Mouse (Mus musculus): ENCODE measurements around the gene Hao1.

Hao1 gene

DNA sequence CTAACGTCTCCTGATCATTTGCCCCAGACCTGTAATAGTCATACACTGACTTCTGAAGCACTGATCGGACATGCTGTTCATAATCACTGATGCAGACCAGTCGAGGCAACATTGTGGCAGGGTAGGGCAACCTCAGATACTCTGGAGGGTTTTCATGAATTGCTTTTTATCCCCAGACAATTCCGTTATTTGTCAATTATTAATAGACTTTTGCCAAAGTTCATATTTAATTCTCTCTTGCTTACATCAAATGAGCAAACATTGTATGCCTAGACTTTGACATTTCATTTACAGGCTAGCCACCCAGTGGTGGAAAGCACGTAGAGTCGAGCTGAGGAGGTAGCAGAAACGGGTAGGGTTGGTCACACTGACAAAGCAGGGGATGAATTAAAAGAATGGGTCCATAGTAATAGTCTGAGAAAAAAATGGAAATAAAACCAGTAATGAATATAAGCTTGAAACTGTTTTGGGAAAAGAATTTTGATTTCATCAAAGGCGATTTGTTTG, at the start of gene Hao1:
Gene Hao1 (minus strand): TSS at position 148 of the 507 bp plus-strand sequence.
- in situ Hi-C loops (cut with MboI, MseI) = loop anchor here (5.0 kb wide), 3 partner anchors 123 to 778 kb away; no protein-coding TSS in a partner anchor

DNA sequence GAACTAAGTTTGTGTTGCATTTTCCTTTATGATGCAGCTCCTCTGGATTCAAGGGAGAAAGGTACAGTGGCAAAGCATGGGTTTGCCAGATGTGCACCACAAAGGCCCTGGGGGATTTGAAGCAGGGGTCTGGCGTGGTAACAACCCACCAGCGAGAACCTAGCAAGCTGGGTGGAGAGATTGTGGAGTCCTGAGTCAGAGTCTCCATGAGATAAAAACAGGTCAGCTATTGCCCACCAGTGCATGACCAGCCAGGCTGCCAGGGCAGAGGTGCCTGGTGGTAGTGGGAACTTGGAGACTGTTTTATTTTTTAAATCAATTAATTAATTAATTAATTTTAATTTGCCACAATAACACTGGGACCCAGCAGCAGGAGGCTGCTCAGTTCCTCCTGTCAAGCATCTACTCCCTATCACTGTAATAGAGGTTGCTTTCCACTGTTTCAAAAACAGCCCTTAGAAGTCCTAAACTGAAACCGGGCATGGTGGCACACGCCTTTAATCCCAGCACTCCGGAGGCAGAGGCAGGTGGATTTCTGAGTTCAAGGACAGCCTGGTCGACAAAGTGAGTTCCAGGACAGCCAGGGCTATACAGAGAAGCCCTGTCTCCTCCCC, 37.0 kb upstream of the Hao1 start:
- in situ Hi-C loops (cut with MboI, MseI) = loop anchor here in 1 of 2 experiments (25.0 kb wide), 1 partner anchor 1679 kb away; no protein-coding TSS in a partner anchor

DNA sequence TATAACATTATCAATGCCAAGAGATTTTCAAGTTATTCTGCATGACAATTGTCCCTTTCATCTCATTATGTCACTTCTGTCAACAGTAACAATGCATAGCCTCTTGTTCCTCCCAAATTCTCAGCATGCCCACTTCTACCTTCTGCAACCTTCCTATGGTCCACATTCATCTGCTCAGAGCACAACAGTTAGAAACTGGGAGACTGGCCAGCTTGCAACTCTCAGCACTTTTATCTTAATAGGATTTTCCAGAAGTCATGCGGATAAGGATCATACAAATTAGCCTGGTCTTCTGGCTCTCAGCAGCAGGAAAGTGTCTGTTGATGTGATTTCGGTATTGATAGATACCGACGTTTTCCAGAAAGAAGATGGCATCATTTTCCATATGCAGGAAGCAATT, 31.1 kb upstream of the Hao1 start:
- in situ Hi-C loops (cut with MboI, MseI) = loop anchor here in 1 of 2 experiments (25.0 kb wide), 1 partner anchor 1673 kb away; no protein-coding TSS in a partner anchor

DNA sequence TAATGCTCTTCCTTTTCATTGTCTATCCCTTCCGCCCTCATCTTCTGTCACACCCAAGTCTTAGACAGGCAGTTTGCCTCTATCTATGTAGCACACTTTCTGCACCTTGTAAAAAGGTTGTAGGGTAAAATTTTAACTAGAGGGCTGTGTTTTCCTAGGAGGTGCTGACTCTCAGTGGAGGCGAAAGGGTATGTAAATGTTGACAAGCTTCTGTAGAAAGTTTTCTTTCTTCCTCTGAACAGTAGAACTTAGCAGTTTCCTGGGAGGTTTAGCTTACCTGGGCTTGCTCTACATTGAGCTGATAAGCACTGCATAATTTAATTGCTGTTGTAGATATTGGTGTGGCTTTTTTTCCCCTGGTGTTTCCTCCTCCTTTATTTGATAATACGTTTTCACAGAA, 5.3 kb upstream of the Hao1 start:
- in situ Hi-C loops (cut with MboI, MseI) = no loop called here

DNA sequence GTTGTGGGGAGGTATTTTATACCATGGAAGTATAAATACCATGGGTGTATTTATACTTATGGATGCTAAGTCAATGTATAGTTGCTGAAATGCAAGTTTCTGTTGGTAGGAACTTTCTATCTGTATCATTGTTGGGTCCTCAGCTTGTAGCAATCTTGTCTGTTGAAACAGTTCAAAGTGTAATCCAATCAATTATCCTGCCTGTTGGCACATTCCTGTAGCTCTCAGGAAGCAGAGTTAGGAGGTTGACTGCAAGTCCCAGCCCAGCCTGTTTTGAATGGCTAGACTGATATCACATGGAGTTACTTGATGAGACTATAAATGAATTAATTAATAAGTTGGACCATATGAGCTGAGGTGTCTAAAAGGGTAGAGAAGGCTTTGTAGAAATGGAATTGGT, 1.8 kb downstream of the Hao1 start:
- in situ Hi-C loops (cut with MboI, MseI) = loop anchor here (5.0 kb wide), 3 partner anchors 125 to 780 kb away; no protein-coding TSS in a partner anchor

DNA sequence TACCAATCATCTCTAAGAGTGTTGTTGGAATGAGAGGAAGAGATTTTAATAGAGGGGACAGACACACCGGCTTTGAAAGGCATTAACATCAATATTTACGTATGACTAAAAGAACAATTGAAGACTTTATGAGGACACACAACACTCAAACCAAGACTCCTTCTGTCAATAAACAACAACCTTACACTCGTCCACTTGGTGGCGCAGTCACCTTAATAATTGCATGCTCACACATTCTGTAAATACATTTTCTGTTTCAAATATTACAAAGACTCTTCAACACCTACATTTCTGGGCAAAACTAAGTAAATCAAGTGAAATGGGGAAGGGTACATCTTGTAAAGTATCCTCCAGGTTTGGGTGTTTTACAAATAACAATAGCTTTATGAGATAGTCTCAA, 4.4 kb downstream of the Hao1 start:
- in situ Hi-C loops (cut with MboI, MseI) = loop anchor here (5.0 kb wide), 3 partner anchors 128 to 783 kb away; no protein-coding TSS in a partner anchor

DNA sequence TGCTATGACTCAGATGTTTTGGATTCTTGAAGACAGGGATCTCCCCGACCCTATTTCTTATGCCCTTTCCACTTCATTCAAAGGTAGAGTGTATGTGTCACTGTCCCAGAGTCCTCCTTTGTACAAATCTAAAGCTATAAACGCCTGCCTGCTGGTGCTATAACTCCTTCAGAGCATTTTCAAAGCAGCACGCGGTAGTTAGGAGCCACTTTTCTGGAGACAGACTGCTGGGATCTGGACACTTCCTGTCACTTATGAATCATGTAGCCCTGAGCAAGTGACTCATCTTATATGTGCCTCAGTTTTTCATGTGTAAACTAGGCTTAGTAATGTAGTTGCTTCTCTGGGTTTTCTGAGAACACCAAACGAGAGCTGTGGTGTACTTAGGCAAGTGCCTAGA, 9.1 kb downstream of the Hao1 start:
- in situ Hi-C loops (cut with MboI, MseI) = no loop called here

DNA sequence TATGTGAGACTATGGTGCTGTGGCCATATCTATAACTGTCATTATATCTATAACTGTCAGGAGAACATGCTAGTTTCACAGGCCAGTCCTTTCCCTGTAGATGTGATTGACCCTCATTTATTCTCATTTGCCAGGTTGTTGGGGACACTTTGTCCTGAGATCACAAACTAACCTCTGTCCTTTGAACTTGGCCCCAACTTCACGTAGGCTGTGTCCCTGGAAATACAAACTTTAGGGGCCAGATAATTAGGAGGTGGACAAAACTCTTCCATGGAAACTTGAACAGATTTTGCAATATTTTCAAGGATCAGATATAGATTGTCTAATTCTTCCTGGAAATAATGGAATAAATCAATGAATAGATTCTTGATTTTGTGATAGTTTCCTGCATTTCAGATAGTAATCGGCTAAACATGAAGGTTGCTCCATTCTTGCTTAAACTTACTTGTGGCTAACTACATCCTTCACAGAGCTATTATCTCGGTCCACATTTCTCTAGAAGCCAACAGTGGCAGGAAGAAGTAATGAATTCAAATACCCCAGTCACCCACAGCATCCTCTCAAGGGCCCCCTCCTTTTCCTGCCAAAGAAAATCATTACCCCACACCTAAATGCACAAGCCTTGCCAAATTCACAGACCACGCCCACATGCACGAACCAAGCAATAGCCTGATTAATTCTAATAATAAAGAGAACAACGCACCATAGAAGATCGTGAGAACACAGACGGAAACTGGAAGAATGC, 9.7 kb downstream of the Hao1 start:
- in situ Hi-C loops (cut with MboI, MseI) = no loop called here

DNA sequence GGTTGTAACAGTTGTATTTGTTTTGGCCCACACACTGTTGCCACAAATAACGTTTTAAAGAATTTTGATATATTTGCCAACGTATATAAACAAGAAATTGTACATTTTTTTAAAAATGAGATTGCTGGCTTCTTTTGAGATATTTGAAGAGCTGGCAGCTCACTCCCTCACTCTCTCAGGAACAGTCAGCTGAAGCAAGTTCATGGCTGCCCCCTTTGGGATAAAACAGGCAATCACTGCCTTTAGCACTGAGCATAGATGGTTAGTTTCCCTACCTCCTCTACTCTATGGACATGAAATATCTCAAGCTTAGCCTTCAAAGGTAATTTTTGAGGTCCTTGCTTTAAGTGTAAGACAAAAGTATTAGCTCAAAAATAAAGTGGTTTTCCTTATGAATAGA, 10.7 kb downstream of the Hao1 start:
- in situ Hi-C loops (cut with MboI, MseI) = no loop called here

DNA sequence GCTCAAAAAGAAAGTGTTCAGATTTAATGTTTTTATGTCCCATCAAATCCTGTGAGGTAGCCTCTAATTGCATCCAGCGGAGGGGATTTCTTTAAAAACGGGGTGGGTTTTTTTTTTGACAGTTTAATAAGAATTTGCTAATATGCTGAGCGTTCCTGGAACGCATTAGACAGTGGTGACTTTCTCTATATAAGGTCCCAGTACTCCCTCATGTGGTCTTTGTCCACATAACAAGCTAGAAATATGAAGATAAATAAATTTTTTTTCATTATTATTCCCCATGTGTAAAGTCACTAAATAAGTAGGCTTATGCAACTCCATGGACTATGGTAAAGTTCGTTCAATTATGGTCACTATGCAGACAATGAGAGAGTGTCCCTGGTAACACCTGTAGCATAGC, 13.1 kb downstream of the Hao1 start:
- in situ Hi-C loops (cut with MboI, MseI) = no loop called here

DNA sequence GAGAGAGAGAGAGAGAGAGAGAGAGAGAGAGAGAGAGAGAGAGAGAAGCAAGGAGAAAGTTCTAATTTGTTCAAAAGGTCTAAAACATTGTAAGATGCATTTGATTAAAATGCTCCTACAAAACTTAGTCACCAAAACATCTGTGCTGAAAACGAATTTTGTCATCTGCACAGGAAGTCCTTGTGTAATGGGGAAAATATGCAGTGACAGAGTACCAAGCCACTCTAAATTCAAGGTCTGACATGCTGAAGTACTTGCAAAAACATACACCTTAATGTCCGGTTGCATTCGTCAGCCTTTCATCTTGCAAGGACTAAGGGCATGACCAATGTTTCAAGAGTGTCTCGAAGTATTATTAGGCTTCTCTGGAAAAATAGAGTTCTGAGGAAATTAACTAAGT, 15.7 kb downstream of the Hao1 start:
- in situ Hi-C loops (cut with MboI, MseI) = no loop called here

DNA sequence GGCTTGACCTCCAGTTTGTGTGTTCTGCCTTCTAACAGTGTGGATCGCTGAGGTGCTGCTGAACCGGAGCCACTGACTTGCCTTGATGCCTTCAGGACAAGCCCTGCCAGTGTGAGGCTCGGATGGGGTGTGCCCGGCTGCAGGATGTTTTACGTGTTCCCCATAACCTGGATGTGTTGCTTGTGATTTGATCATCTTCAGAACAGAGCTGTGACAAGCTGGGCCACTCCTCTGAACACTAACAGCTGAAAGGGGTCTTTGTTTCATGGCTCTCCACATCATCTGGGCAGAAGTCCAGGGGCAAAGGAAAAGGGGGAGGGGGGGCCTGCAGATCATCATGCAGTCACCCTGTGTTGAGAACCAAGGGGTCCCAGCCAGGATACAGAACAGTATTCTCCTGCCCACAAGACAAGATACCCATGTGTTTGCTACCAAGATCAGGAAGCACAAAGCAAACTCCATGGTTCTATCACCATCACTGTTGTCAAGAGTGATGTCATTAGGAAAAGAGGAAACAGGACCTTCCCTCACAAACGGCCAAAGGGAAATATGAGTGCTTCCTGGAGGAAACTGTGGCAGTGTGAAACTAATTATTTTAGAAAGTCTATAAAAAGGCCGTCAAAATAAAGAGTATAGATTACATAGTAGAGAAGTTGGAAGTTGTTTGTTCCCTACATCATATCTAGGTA, 25.9 kb downstream of the Hao1 start:
- in situ Hi-C loops (cut with MboI, MseI) = no loop called here

DNA sequence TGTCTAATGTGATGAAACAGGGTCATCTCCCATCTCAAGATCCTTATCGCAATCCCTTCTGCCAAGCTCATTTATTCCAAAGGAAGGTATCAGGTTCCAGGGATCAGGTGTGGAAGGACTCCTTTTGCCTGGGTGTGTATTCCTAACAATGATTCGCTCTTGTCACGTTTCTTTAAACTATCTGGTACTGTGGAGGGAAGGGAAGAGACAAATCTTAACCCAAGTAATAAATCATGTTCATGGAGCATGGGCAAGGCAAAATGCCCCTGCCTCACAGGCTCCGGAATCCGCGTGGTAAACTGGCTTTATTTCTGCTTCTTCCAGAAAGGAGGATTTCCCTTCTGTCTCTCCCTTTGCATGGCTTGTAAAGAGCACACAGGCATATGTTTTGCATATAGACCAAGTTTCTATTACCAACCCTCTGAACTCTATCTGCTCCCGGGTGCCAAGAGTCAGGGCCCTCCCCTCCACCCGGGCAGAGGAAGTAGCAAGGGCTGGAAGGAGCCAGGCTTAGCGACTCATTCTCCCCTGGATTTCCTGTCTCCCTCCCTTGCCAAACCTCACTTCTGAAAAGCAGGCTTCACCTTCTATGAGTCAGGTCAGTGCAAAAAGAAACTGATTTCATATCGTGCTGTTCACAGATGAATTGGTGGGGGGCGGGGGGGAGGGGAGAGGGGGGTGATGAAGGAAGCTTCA, 26.6 kb downstream of the Hao1 start:
- in situ Hi-C loops (cut with MboI, MseI) = no loop called here

DNA sequence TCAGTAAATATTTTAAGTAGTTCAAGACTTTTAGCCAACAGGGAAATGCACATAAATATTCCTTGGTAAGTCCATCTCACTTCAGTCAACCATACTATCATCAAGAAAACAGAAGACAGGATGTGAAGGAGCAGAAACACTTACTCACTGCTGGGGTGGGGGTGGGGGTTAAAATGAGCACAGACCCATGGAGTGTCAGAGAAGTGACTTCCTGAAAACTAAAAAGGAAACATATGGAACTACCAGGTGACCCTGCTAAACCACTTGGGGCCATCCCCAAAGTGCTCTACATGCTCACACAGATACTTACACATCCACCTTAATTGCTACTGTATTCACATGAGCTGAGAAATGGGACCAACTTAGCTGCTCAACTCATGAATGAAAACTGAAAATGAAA, 36.1 kb downstream of the Hao1 start:
- in situ Hi-C loops (cut with MboI, MseI) = no loop called here

DNA sequence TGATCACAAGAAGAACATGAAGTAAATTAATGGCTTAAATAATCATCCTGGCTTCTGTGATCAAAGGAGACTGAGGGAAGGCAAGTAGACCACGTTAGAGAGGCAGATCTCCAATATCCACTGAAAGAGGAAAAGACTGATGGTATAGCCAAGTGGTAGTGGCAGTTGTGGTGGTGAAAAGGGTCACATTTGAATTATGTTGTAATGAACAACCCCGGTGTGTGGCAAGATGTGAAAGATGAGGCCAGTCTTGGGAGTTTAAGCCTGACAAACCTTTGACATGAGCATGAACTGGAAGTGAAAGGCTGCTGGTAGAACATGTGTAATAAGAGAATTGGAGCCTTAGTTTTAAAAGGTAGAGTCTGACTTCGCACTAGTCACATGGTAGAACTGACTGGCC, 54.4 kb downstream of the Hao1 start:
- in situ Hi-C loops (cut with MboI, MseI) = loop anchor here in 1 of 2 experiments (10.0 kb wide), 1 partner anchor 1725 kb away; no protein-coding TSS in a partner anchor

DNA sequence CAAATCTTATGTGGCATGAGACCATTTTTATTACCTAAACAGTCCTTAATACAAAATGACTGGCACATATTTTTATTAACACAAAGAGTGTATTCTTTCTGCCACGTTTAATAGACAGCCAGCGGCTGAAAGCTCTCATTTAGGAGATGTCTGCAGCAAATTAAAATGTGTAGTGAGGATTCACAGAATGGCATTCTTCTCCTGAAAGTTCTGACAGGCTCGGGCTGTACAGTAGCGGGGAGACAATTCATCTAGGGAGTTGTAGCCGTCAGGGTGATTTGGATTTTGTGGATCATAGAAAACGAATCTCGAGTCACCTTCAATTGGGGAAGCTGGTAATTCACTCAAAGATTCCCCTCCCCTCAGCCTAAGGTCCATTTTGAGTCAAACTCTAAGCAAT, 55.7 kb downstream of the Hao1 start:
- in situ Hi-C loops (cut with MboI, MseI) = loop anchor here in 1 of 2 experiments (10.0 kb wide), 1 partner anchor 1726 kb away; no protein-coding TSS in a partner anchor

DNA sequence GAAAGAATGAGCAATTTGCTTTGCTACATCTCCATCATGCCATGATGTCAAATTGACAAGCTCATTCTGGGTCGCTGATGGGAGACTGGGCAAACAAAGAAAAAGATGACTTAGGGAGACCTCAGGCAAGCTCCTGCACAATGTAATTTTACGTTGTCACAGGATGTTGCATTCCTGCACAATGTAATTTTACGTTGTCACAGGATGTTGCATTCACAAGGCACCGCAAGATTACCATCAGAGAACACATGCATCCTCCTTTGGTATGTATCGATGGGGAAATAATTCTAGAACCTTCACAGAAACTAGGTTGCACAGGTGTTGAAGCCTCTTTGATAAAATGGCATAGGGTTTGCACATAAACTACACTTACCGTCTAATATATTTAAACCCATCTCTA, 65.5 kb downstream of the Hao1 start:
- in situ Hi-C loops (cut with MboI, MseI) = no loop called here

DNA sequence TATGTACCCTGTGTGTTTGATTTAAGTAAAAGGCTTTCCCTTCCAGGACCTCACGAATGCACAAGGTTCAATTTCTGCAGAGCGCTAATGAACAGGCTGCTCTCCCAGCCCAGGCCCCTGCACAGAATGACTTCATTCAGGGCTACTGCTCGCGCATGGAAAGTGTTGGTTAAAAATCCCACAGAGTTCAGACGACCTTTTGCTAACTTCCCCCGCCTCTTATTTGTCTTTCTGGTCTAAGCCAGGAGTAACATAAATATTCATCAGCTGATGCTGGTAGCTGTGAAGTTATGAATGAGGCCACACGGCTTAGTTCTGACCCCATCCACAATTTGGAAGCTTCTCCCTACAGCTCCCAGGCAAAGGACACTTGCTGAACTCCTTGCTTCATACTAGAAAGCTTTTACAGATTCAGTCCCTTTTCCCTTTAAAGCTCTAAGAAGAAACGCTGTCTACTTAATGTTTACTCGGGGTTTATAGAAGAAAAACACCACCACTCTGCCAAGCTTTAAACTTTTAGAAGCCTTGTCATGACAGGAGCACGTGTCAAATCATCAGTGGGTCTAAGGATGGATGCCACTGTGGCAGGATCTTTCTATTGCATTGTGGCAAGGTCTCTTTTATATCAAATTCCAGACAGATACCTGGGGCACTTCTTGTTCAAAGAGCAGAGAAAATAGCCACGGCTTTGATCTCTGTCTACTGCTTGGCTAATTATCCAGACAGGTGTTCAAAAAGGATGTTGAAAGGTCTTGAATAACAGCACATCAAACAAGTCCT, 67.9 kb downstream of the Hao1 start:
- in situ Hi-C loops (cut with MboI, MseI) = no loop called here

DNA sequence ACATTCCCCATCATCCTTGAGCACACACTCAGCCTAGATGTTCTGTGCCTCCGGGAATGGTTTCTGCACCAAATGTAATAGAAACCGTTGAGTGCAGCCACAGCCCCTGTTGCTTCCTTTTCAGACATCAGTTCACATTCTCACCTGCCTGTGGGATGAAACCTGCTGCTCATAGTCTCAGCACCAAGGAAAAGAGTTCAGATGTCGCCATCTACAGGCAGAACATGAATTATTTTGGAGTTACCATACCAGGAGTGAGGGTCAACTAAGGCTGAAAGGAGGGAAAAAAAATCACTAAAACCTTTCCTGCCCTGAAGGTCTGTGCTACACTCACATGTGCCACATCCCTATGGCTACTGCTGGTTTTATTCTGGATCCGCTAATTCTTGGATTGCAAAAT, 71.5 kb downstream of the Hao1 start:
- in situ Hi-C loops (cut with MboI, MseI) = loop anchor here in 1 of 2 experiments (5.0 kb wide), 2 partner anchors 690 to 935 kb away; no protein-coding TSS in a partner anchor

DNA sequence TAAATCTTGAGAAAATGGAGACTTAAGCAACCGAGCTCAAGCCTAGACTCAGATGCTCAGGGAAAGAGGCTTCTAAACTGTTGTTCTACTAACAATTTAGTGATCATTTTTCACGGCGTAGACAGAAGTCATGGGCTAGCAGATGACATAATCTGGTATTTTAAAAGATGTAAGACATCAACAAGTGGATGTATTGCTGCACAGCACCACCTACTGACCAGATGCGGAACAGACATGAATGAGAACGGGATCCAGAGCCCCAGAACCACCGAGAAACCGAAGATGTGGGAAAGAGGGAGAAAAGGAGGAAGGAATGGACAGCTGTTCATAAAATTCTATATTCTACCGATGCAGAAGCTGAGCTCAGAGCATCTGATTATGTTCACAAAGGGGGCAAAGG, 72.4 kb downstream of the Hao1 start:
- in situ Hi-C loops (cut with MboI, MseI) = loop anchor here in 1 of 2 experiments (5.0 kb wide), 2 partner anchors 689 to 934 kb away; no protein-coding TSS in a partner anchor

Measured in T-helper 17 cell (primary cell).